Mouse (Mus musculus): ENCODE measurements around the gene Lgr6. TPM values are rescaled to one million over a fixed set of nuclear protein-coding genes. Genes with fewer than 3 reads are reported as not detected.
A peak's percentile ranks its signal among the peaks of the same experiment; 100 is the strongest.

Gene Lgr6
- polyA plus RNA-seq, 1 experiment: 0.06 TPM

DNA sequence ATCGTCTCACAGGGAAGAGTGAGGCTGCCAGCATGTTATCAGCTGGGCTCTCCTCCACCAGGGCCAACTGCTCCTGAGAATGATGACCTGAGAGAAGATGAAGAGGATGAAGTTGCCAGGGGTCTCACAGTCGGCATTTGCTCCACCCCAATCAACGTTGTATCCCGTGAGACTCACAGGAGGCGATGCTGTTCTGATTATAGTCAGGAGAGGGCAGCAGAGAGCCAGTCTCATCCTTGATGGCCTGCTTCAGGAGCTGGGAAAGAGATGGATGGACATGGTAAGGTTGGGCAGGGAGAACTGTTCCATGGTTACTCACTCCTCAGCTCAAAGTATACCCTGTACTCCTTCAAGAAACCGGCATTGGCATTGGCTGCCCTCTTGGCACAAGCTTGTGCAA is 5.0 kb upstream of the Lgr6 start:
- H3K27ac ChIP-seq (ENCODE audit: insufficient read depth, low read depth, low read length): no peak overlapping the region
- H3K36me3 ChIP-seq (ENCODE audit: control insufficient read depth, insufficient read depth, low read length): no peaks in the 10 kb centered on the region
- peak; percentile 84; the same call in 1 of the 2 replicates for TF ChIP-seq CTCF (IDR thresholded peaks at IDR 0.05; ENCODE audit: extremely low read depth, insufficient read length, insufficient replicate concordance, low read depth, low read length)
- TF ChIP-seq POLR2A (IDR thresholded peaks at IDR 0.05; ENCODE audit: low read depth, low read length): no peak
- peaks cover 9% of the 10 kb centered on the region for H3K27me3 ChIP-seq (ENCODE audit: control insufficient read depth, insufficient read depth, low read length)
- no peaks in the 10 kb centered on the region for H3K4me1 ChIP-seq (ENCODE audit: control insufficient read depth, insufficient read depth, insufficient read length, low read length)
- 18% methylated on average over 6 of the region's 6 CpGs for WGBS
- no peak overlapping the region for H3K4me3 ChIP-seq (ENCODE audit: low read depth, low read length)

DNA sequence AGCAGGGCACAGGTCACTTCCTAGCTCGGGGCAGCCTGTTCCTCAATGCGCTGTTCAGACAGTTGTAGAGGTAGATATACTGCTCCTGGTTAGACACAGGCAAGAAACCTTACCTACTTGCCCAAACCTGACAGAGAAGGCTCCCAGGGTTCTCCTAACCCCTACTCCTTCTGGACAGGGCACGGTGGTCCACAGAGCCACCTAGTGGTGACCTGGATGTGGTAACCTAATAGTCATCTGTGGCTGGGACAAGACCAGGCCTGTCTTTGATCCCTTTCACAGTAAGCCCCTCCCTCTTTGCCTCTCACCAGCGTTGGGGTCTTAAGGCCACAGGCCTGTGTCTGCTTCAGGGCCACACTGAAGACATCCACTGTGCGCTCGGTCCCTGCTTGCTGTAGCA is 3.5 kb upstream of the Lgr6 start:
- 55% methylated on average over 6 of the region's 6 CpGs for WGBS

DNA sequence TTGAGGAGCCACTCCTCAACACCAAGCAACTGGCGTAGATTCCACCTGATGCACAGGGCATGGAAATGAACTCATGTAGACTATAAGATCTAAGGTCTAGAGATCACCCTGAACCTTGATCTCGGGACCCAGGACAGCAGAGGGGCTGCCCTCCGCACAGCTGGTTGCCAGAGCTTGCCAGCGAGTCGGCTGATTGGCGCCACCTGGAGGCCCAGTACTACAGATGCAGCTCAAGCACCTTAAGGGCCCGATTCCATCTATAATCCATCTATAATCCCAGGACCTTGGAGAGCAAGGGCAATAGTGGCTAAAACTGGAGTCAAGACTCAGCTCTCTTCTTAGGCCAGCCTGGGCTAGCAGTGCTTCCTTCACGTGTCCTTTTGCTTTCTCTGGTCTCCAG is 875 bp upstream of the Lgr6 start:
- TF ChIP-seq POLR2A (IDR thresholded peaks at IDR 0.05; ENCODE audit: low read depth, low read length) (no peak), CTCF (IDR thresholded peaks at IDR 0.05; ENCODE audit: extremely low read depth, insufficient read length, insufficient replicate concordance, low read depth, low read length) (peak; percentile 75; the same call in 1 of the 2 replicates)
- H3K4me3 ChIP-seq (ENCODE audit: low read depth, low read length): no peak overlapping the region
- H3K27ac ChIP-seq (ENCODE audit: insufficient read depth, low read depth, low read length): no peak overlapping the region
- no peaks in the 10 kb centered on the region for H3K36me3 ChIP-seq (ENCODE audit: control insufficient read depth, insufficient read depth, low read length)
- H3K4me1 ChIP-seq (ENCODE audit: control insufficient read depth, insufficient read depth, insufficient read length, low read length): no peaks in the 10 kb centered on the region; the same call in 1 of the 2 replicates
- peaks cover 22% of the 10 kb centered on the region for H3K27me3 ChIP-seq (ENCODE audit: control insufficient read depth, insufficient read depth, low read length)
- 2% methylated on average over 8 of the region's 8 CpGs for WGBS

More for the DNA sequence above, 3.5 kb upstream of the Lgr6 start:
- no peaks in the 10 kb centered on the region; the same call in 1 of the 2 replicates for H3K4me1 ChIP-seq (ENCODE audit: control insufficient read depth, insufficient read depth, insufficient read length, low read length)
- peaks cover 22% of the 10 kb centered on the region for H3K27me3 ChIP-seq (ENCODE audit: control insufficient read depth, insufficient read depth, low read length)
- no peak overlapping the region for H3K27ac ChIP-seq (ENCODE audit: insufficient read depth, low read depth, low read length)
- peak; percentile 49; the same call in 1 of the 2 replicates for TF ChIP-seq CTCF (IDR thresholded peaks at IDR 0.05; ENCODE audit: extremely low read depth, insufficient read length, insufficient replicate concordance, low read depth, low read length)
- no peak for TF ChIP-seq POLR2A (IDR thresholded peaks at IDR 0.05; ENCODE audit: low read depth, low read length)
- no peak overlapping the region for H3K4me3 ChIP-seq (ENCODE audit: low read depth, low read length)
- no peaks in the 10 kb centered on the region for H3K36me3 ChIP-seq (ENCODE audit: control insufficient read depth, insufficient read depth, low read length)

DNA sequence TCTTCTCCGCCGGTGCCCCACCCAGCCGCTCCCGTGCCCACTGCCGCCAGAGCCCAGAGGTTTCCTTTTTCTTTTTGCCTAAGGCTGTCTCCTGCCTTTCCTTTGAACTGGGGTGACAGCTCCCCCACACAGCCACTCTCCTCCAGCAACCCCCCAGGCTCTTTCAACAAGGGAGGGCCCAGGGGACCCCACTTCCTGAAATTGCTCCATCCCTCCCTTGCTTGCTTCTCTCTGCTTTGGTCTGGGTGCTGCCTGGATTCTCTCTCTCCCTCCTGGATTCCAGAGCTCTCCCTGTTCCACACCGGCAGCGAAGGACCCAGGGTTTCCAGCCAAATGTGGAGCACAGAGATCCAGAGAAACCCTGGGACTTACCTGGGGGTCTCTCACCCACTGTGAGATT is 4.7 kb downstream of the Lgr6 start:
- Histone ChIP-seq H3K36me3 (ENCODE audit: control insufficient read depth, insufficient read depth, low read length) (no peaks in the 10 kb centered on the region), H3K27ac (ENCODE audit: insufficient read depth, low read depth, low read length) (no peak overlapping the region), H3K4me3 (ENCODE audit: low read depth, low read length) (no peak overlapping the region), H3K4me1 (ENCODE audit: control insufficient read depth, insufficient read depth, insufficient read length, low read length) (no peaks in the 10 kb centered on the region; the same call in 1 of the 2 replicates), H3K27me3 (ENCODE audit: control insufficient read depth, insufficient read depth, low read length) (peaks cover 17% of the 10 kb centered on the region)
- TF ChIP-seq POLR2A (IDR thresholded peaks at IDR 0.05; ENCODE audit: low read depth, low read length) (no peak), CTCF (IDR thresholded peaks at IDR 0.05; ENCODE audit: extremely low read depth, insufficient read length, insufficient replicate concordance, low read depth, low read length) (no peak)
- WGBS: 26% methylated on average over 7 of the region's 7 CpGs

DNA sequence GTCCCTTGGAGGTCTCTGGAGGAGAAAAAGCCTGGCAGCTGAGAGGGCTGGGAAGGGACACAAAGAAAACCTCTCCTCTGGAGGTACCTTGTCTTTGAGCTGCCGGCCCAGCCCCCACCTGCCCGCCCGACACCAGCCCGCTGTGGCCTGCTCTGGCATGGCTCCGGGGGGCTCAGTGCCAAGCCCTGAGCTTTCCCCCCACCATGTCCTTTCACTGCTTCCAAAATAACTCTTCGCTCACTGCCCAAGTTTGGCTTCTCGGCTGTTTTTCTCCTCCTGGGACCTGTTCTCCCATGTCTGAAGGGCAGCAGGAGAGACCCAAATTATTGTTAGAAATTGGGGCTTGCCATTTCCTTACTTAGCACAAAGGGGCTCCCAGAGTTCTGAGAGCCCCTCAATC is 6.6 kb downstream of the Lgr6 start:
- no peaks in the 10 kb centered on the region for H3K4me1 ChIP-seq (ENCODE audit: control insufficient read depth, insufficient read depth, insufficient read length, low read length)
- no peak for TF ChIP-seq POLR2A (IDR thresholded peaks at IDR 0.05; ENCODE audit: low read depth, low read length)
- TF ChIP-seq CTCF (IDR thresholded peaks at IDR 0.05; ENCODE audit: extremely low read depth, insufficient read length, insufficient replicate concordance, low read depth, low read length): no peak
- H3K27me3 ChIP-seq (ENCODE audit: control insufficient read depth, insufficient read depth, low read length): no peaks in the 10 kb centered on the region
- no peak overlapping the region for H3K4me3 ChIP-seq (ENCODE audit: low read depth, low read length)
- 89% methylated on average over 7 of the region's 7 CpGs for WGBS
- no peak overlapping the region for H3K27ac ChIP-seq (ENCODE audit: insufficient read depth, low read depth, low read length)
- no peaks in the 10 kb centered on the region for H3K36me3 ChIP-seq (ENCODE audit: control insufficient read depth, insufficient read depth, low read length)

DNA sequence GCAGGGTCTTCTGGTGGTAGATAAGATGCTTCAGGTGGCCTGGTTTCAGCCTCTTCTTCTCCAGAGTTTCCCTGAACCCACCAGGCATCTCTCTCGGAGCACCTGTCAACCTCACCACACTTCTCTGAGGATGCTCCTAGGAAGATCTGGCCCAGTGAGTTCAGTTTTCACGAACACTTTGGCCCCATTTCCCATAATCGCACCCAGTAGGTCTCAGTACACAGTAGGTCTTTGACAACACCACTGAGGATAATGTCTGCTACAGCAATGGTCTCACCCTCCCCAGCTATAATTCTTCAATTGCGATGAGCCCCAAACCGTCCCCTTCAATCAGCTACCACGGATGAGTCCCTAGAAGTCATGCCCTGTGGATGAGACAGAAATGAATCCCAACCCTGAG is 7.6 kb downstream of the Lgr6 start:
- Histone ChIP-seq H3K4me1 (ENCODE audit: control insufficient read depth, insufficient read depth, insufficient read length, low read length) (no peaks in the 10 kb centered on the region), H3K4me3 (ENCODE audit: low read depth, low read length) (no peak overlapping the region), H3K27me3 (ENCODE audit: control insufficient read depth, insufficient read depth, low read length) (no peaks in the 10 kb centered on the region), H3K36me3 (ENCODE audit: control insufficient read depth, insufficient read depth, low read length) (no peaks in the 10 kb centered on the region), H3K27ac (ENCODE audit: insufficient read depth, low read depth, low read length) (no peak overlapping the region)
- TF ChIP-seq CTCF (IDR thresholded peaks at IDR 0.05; ENCODE audit: extremely low read depth, insufficient read length, insufficient replicate concordance, low read depth, low read length) (no peak), POLR2A (IDR thresholded peaks at IDR 0.05; ENCODE audit: low read depth, low read length) (no peak)
- whole genome bisulfite sequencing: 87% methylated on average over 6 of the region's 6 CpGs

DNA sequence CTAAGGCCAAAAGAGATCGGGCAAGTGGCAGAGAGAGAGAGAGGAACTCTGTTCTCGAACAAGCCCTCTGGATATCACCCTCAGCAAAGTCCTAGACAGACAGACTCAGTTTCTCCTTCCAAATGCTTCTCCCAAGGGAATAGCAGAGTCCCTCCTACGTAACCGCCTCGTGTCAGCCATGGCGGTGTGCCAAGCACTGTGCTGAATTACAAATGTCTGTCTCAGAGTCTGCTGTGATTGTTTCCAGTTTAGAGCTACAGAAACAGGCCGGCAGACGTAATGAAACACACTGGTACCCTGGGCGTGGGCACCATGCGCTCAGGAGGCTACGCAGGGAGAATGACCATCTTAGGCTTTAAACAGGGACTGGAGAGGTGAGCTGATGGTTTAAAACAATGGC is 8.8 kb downstream of the Lgr6 start:
- 84% methylated on average over 11 of the region's 11 CpGs for WGBS
- H3K36me3 ChIP-seq (ENCODE audit: control insufficient read depth, insufficient read depth, low read length): no peaks in the 10 kb centered on the region
- no peaks in the 10 kb centered on the region for H3K27me3 ChIP-seq (ENCODE audit: control insufficient read depth, insufficient read depth, low read length)
- no peak overlapping the region for H3K4me3 ChIP-seq (ENCODE audit: low read depth, low read length)
- TF ChIP-seq CTCF (IDR thresholded peaks at IDR 0.05; ENCODE audit: extremely low read depth, insufficient read length, insufficient replicate concordance, low read depth, low read length) (no peak), POLR2A (IDR thresholded peaks at IDR 0.05; ENCODE audit: low read depth, low read length) (no peak)
- H3K27ac ChIP-seq (ENCODE audit: insufficient read depth, low read depth, low read length): no peak overlapping the region
- no peaks in the 10 kb centered on the region for H3K4me1 ChIP-seq (ENCODE audit: control insufficient read depth, insufficient read depth, insufficient read length, low read length)
